Mouse (Mus musculus) retina, embryonic 14.5 days (tissue): ENCODE results near the gene Ier2.

Source experiments
- DNase-seq: peaks from one replicate; pipeline ENCODE4 v3.0.0-alpha.2; 2015; ENCODE audit warnings: low spot score

Ier2 gene

GRCm38 (mm10) chr8:84661961-84662571 lies 586 bp downstream of the Ier2 start:
- peak; percentile 70 for DNase-seq

- peak; percentile 57 for DNase-seq
Measured at GRCm38 (mm10) chr8:84661458-84661871, 1.2 kb downstream of the Ier2 start.

- peak; percentile 57 for DNase-seq
Measured at GRCm38 (mm10) chr8:84660819-84661457, 1.7 kb downstream of the Ier2 start.

GRCm38 (mm10) chr8:84659936-84660818 lies 2.5 kb downstream of the Ier2 start:
- DNase-seq = peak; percentile 70

GRCm38 (mm10) chr8:84658951-84659350 lies 3.7 kb downstream of the Ier2 start:
- DNase-seq = no peak

- DNase-seq = no peak
Measured at GRCm38 (mm10) chr8:84657680-84658079, 5.0 kb downstream of the Ier2 start.

GRCm38 (mm10) chr8:84657203-84657602 lies 5.4 kb downstream of the Ier2 start:
- DNase-seq = no peak

- DNase-seq = peak; percentile 59
Measured at GRCm38 (mm10) chr8:84656641-84657126, 6.0 kb downstream of the Ier2 start.

GRCm38 (mm10) chr8:84656191-84656525 lies 6.5 kb downstream of the Ier2 start:
- DNase-seq = peak; percentile 81

- DNase-seq = peak; percentile 91
Measured at GRCm38 (mm10) chr8:84655336-84656190, 7.1 kb downstream of the Ier2 start.

- no peak for DNase-seq
Measured at GRCm38 (mm10) chr8:84654597-84654996, 8.1 kb downstream of the Ier2 start.

- no peak for DNase-seq
Measured at GRCm38 (mm10) chr8:84653092-84653631, 9.5 kb downstream of the Ier2 start.

GRCm38 (mm10) chr8:84650213-84650612 lies 12.4 kb downstream of the Ier2 start:
- no peak for DNase-seq

GRCm38 (mm10) chr8:84647461-84647901 lies 15.2 kb downstream of the Ier2 start:
- DNase-seq = peak; percentile 58

GRCm38 (mm10) chr8:84646800-84647199 lies 15.9 kb downstream of the Ier2 start:
- no peak for DNase-seq

- DNase-seq = no peak
Measured at GRCm38 (mm10) chr8:84643019-84643418, 19.6 kb downstream of the Ier2 start.

GRCm38 (mm10) chr8:84641578-84642361 lies 20.9 kb downstream of the Ier2 start:
- no peak for DNase-seq

- DNase-seq = no peak
Measured at GRCm38 (mm10) chr8:84640617-84641294, 21.9 kb downstream of the Ier2 start.

GRCm38 (mm10) chr8:84640010-84640588 lies 22.6 kb downstream of the Ier2 start:
- no peak for DNase-seq
